Mouse (Mus musculus) embryonic facial prominence, embryonic 14.5 days (tissue): ENCODE results near the gene Immp2l. TPM values are rescaled to one million over a fixed set of nuclear protein-coding genes. Genes with fewer than 3 reads are reported as not detected.

Source experiments
- ATAC-seq: fragments of 200-750 bp; cut with Nextera tagmentation; 2 replicates; pipeline ENCODE4 v1.8.0; 2017; ENCODE audit warnings: low read depth, moderate number of reproducible peaks, moderate TSS enrichment
- DNase-seq: peaks from one replicate; pipeline ENCODE4 v3.0.0-alpha.2; 2015; ENCODE audit warnings: low spot score
- H3K27ac ChIP-seq: fragments of 300-500 bp; sonication (generic); replicated peaks from 2 replicates; pipeline ENCODE4 v1.5.1; 2014; ENCODE audit warnings: low read depth, mild to moderate bottlenecking, low read length, moderate library complexity
- H3K27me3 ChIP-seq: fragments of 300-500 bp; sonication (generic); replicated peaks from 2 replicates; pipeline ENCODE4 v1.6.1; 2014; ENCODE audit warnings: low read length; ENCODE audit not compliant: control insufficient read depth, insufficient read depth
- H3K36me3 ChIP-seq: fragments of 300-500 bp; sonication (generic); 2 replicates; pipeline ENCODE4 v1.6.1; 2014; ENCODE audit warnings: low read length, mixed read lengths; ENCODE audit not compliant: control insufficient read depth, insufficient read depth
- H3K4me1 ChIP-seq: fragments of 300-500 bp; sonication (generic); 2 replicates; pipeline ENCODE4 v1.6.1; 2014; ENCODE audit warnings: antibody characterized with exemption, low read length; ENCODE audit not compliant: control insufficient read depth, insufficient read depth
- H3K4me2 ChIP-seq: fragments of 300-500 bp; sonication (generic); 2 replicates; pipeline ENCODE4 v1.6.1; 2014; ENCODE audit warnings: low read depth, mild to moderate bottlenecking, low read length, moderate library complexity, mixed read lengths
- H3K4me3 ChIP-seq: fragments of 300-500 bp; sonication (generic); 2 replicates; pipeline ENCODE4 v1.5.1; 2014; ENCODE audit warnings: low read depth, mild to moderate bottlenecking, low read length
- H3K9ac ChIP-seq: fragments of 300-500 bp; sonication (generic); 2 replicates; pipeline ENCODE4 v1.6.1; 2014; ENCODE audit warnings: low read depth, mild to moderate bottlenecking, low read length, moderate library complexity, mixed read lengths
- H3K9me3 ChIP-seq: fragments of 300-500 bp; sonication (generic); 2 replicates; pipeline ENCODE4 v1.6.1; 2016; ENCODE audit warnings: low read length; ENCODE audit not compliant: control insufficient read depth
- WGBS: fragments of 180-500 bp; shearing (Covaris S2); extraction: QIAGEN DNeasy Blood & Tissue Kit; methylation state at CpG from one replicate; pipeline ENCODE4 v1.1.7; 2014; 5-methylcytosine and 5-hydroxymethylcytosine counted together
- polyA plus RNA-seq: library from polyadenylated mRNA; unstranded; fragments of >200 nt; fragmentation: Nextera tagmentation; extraction: Ambion mirVana; gene quantifications from 2 replicates; pipeline ENCODE4 v1.2.1, GENCODE M21; 2014

Immp2l gene
- polyA plus RNA-seq, 1 experiment from 2014 or later = 15.9 TPM

DNA sequence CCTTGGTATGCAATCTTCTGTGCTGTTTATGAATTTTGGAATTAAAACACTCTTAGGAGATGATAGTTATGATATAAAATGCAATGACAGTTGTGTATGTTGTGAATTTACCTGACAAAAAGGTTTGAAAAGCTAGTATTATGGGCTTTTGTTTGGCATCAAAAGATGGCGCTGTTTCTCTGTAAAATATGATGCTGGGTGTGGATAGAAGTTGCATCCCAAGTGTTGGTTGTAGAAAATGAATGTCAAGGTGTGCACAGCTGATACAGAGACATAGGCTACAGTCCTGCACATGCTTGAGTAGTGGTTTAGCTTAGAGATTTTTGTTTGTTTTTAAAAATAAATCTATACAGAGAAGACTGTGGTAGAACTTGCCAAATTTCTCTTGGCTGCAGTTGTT lies 87.6 kb downstream of the Immp2l start:
- no peaks in the 10 kb centered on the region for H3K36me3 ChIP-seq
- no peaks in the 10 kb centered on the region for H3K9me3 ChIP-seq
- WGBS = 43% methylated on average over 1 of the region's 1 CpGs
- ATAC-seq = no peak
- no peak overlapping the region for H3K27ac ChIP-seq
- DNase-seq = peak; percentile 34
- no peak overlapping the region for H3K4me3 ChIP-seq
- no peak overlapping the region for H3K9ac ChIP-seq
- H3K27me3 ChIP-seq = no peaks in the 10 kb centered on the region
- H3K4me2 ChIP-seq = no peak overlapping the region
- H3K4me1 ChIP-seq = no peaks in the 10 kb centered on the region

DNA sequence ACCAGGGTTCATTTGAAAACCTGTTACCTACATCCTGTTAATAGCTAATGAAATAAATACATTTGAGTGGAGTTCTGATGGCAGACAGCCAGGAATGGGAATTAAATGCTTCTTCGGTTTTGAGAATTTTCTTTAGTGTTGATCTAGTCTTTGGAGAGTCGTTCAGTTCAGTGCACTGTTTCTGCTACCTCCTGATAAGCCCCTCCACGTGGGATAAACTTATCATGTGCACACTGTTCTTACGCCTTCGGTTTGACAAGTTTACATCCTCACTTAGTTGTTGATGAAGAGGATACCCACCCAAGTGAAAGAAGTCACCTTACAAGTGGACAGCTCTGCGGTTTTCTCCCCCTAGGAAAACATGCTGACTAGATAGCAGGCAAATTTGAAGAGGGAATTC lies 88.2 kb downstream of the Immp2l start:
- Histone ChIP-seq H3K27ac (no peak overlapping the region), H3K4me2 (no peak overlapping the region), H3K27me3 (no peaks in the 10 kb centered on the region), H3K4me1 (no peaks in the 10 kb centered on the region), H3K9ac (no peak overlapping the region), H3K4me3 (no peak overlapping the region), H3K36me3 (no peaks in the 10 kb centered on the region), H3K9me3 (no peaks in the 10 kb centered on the region)
- ATAC-seq (no peak), DNase-seq (no peak)
- 69% methylated on average over 6 of the region's 6 CpGs for WGBS

- Histone ChIP-seq H3K36me3 (no peaks in the 10 kb centered on the region), H3K9me3 (no peaks in the 10 kb centered on the region), H3K27me3 (no peaks in the 10 kb centered on the region), H3K9ac (no peak overlapping the region), H3K4me1 (no peaks in the 10 kb centered on the region), H3K27ac (no peak overlapping the region), H3K4me2 (no peak overlapping the region), H3K4me3 (no peak overlapping the region)
- ATAC-seq = no peak
- DNase-seq = no peak
Measured at GRCm38 (mm10) chr12:41118358-41118757, 94.5 kb downstream of the Immp2l start.

GRCm38 (mm10) chr12:41119657-41120056 lies 95.8 kb downstream of the Immp2l start:
- WGBS = 78% methylated on average over 6 of the region's 6 CpGs
- DNase-seq (no peak), ATAC-seq (no peak)

DNA sequence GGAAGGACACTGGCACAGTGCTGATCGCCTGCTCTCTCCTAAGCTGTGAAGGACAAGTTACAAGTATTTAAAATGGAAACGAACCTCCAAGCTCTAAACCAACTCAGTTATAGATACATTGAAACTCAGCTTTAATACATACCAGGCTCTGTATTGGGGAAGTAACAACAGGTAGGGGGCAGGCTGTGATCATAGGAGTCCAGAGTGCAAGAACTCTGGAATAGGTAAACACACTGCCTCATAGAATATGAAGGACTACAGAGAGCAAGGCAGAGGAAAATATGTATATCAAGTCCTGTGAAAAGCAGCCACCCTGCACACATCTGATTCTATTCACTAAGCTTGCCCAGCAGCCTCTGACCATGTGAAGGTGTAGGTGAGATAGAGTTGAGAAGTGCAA lies 99.3 kb downstream of the Immp2l start:
- H3K27ac ChIP-seq = no peak overlapping the region
- no peak overlapping the region for H3K9ac ChIP-seq
- ATAC-seq = no peak
- no peak overlapping the region for H3K4me2 ChIP-seq
- H3K27me3 ChIP-seq = no peaks in the 10 kb centered on the region
- no peaks in the 10 kb centered on the region for H3K36me3 ChIP-seq
- WGBS = 81% methylated on average over 2 of the region's 2 CpGs
- no peak for DNase-seq
- H3K4me3 ChIP-seq = no peak overlapping the region
- H3K4me1 ChIP-seq = no peaks in the 10 kb centered on the region
- H3K9me3 ChIP-seq = no peaks in the 10 kb centered on the region

More at GRCm38 (mm10) chr12:41119657-41120056, 95.8 kb downstream of the Immp2l start:
- Histone ChIP-seq H3K27me3 (no peaks in the 10 kb centered on the region), H3K4me1 (no peaks in the 10 kb centered on the region), H3K9me3 (no peaks in the 10 kb centered on the region), H3K36me3 (no peaks in the 10 kb centered on the region), H3K9ac (no peak overlapping the region), H3K4me2 (no peak overlapping the region), H3K27ac (no peak overlapping the region), H3K4me3 (no peak overlapping the region)

DNA sequence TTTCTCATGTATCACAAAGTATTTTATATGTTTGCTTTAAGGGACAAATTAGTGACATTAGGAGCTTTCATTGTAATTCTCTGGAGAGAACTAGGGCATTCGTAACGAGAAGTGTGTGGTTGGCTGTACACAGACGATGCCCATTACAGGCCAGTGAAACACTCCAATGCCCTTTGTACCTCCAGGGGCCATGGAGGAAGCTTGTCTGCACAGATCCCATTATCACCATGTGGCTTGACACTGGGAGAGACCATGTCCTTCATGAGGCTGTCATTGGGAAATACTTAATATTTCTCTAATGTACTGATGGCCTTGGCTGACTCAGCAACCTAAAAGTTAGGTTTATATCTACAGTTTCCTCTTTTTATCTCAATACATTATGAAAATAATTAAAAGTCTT lies 111.0 kb downstream of the Immp2l start:
- WGBS = 58% methylated on average over 3 of the region's 3 CpGs

GRCm38 (mm10) chr12:41159543-41159942 lies 135.7 kb downstream of the Immp2l start:
- Histone ChIP-seq H3K9ac (no peak overlapping the region), H3K27ac (no peak overlapping the region), H3K27me3 (no peaks in the 10 kb centered on the region), H3K9me3 (no peaks in the 10 kb centered on the region), H3K4me2 (no peak overlapping the region), H3K36me3 (no peaks in the 10 kb centered on the region), H3K4me3 (no peak overlapping the region), H3K4me1 (peaks cover 4% of the 10 kb centered on the region; the same call in 1 of the 2 replicates)
- DNase-seq (no peak), ATAC-seq (no peak)
- 56% methylated on average over 4 of the region's 4 CpGs for WGBS

More for the DNA sequence above, 111.0 kb downstream of the Immp2l start:
- Histone ChIP-seq H3K36me3 (no peaks in the 10 kb centered on the region), H3K9ac (no peak overlapping the region), H3K4me1 (no peaks in the 10 kb centered on the region), H3K4me3 (no peak overlapping the region), H3K4me2 (no peak overlapping the region), H3K9me3 (no peaks in the 10 kb centered on the region), H3K27ac (no peak overlapping the region), H3K27me3 (no peaks in the 10 kb centered on the region)
- DNase-seq = no peak
- ATAC-seq = no peak

- Histone ChIP-seq H3K9me3 (no peaks in the 10 kb centered on the region), H3K27me3 (no peaks in the 10 kb centered on the region), H3K9ac (no peak overlapping the region), H3K27ac (no peak overlapping the region), H3K4me1 (no peaks in the 10 kb centered on the region), H3K4me3 (no peak overlapping the region), H3K36me3 (no peaks in the 10 kb centered on the region), H3K4me2 (no peak overlapping the region)
- ATAC-seq = no peak
- WGBS = 70% methylated on average over 4 of the region's 4 CpGs
- no peak for DNase-seq
Measured at GRCm38 (mm10) chr12:41167802-41168201, 143.9 kb downstream of the Immp2l start.

- Histone ChIP-seq H3K36me3 (no peaks in the 10 kb centered on the region), H3K9ac (no peak overlapping the region), H3K27ac (no peak overlapping the region), H3K27me3 (no peaks in the 10 kb centered on the region), H3K4me3 (no peak overlapping the region), H3K4me2 (no peak overlapping the region), H3K4me1 (no peaks in the 10 kb centered on the region), H3K9me3 (no peaks in the 10 kb centered on the region)
- DNase-seq (no peak), ATAC-seq (no peak)
- 60% methylated on average over 1 of the region's 1 CpGs for WGBS
Measured at GRCm38 (mm10) chr12:41170051-41170450, 146.2 kb downstream of the Immp2l start.
